Mouse (Mus musculus) bone marrow, adult 2 months (tissue): ENCODE data around the gene Per1.

Source experiments
- CTCF ChIP-seq: fragments of 200-500 bp; IDR thresholded peaks from 2 replicates; pipeline ENCODE4 v1.5.1; 2011; ENCODE audit warnings: low read length, control low read depth; ENCODE audit not compliant: control insufficient read depth, insufficient read depth
- POLR2A ChIP-seq: fragments of 200-500 bp; IDR thresholded peaks from 2 replicates; pipeline ENCODE4 v1.6.1; 2011; ENCODE audit warnings: low read depth, mild to moderate bottlenecking, control low read depth, low read length, borderline replicate concordance; ENCODE audit not compliant: control insufficient read depth

- no peak for TF ChIP-seq POLR2A
- TF ChIP-seq CTCF, result no peak
Observed at GRCm38 (mm10) chr11:69060448-69061254, 34.4 kb upstream of the Per1 start.
